Mouse (Mus musculus) lung, postnatal 0 days (tissue): ENCODE data around the gene Ap2b1.

ENCODE experiments used
- CTCF ChIP-seq: IDR thresholded peaks from 2 replicates; pipeline ENCODE4 v1.5.1; 2016; ENCODE audit warnings: antibody characterized with exemption, mild to moderate bottlenecking
- EP300 ChIP-seq: IDR thresholded peaks from 2 replicates; pipeline ENCODE4 v1.6.1; 2016; ENCODE audit warnings: antibody characterized with exemption, mild to moderate bottlenecking, control low read depth

- TF ChIP-seq CTCF (no peak), EP300 (no peak)
These were observed 43.0 kb downstream of the Ap2b1 start for GRCm38 (mm10) chr11:83341716-83342245.
